Comparison of ENCODE assay signal across 8 mouse cellular contexts in genomic region chr4:134734038-134734628, GRCm38 (mm10). TPM values are rescaled to one million over a fixed set of nuclear protein-coding genes. Genes with fewer than 3 reads are reported as not detected.
DNase-seq lines count a peak whose midpoint lies in the region; ATAC-seq and TF ChIP-seq lines count a peak whose summit lies in the region.

No protein-coding gene starts in this region.

- H3K4me3 ChIP-seq in C2C12 (ENCODE audit: insufficient read depth, poor library complexity, severe bottlenecking), result no peak overlapping the region
- H3K4me3 ChIP-seq in forebrain, embryonic 13.5 days, result no peak overlapping the region
- H3K4me3 ChIP-seq in hindbrain, embryonic 11.5 days (ENCODE audit: low read depth, low read length), result no peak overlapping the region

- 6% methylated on average over 13 of the region's 13 CpGs for WGBS in forebrain, embryonic 13.5 days
- 11% methylated on average over 13 of the region's 13 CpGs for WGBS in hindbrain, embryonic 11.5 days

- H3K79me3 ChIP-seq in C2C12 (ENCODE audit: low read depth), result no peaks in the 10 kb centered on the region

- H3K9ac ChIP-seq in forebrain, embryonic 13.5 days, result no peak overlapping the region
- no peak overlapping the region for H3K9ac ChIP-seq in hindbrain, embryonic 11.5 days (ENCODE audit: low read depth, low read length)

- ATAC-seq in activated CD4-positive, CD25-positive, alpha-beta regulatory T cell, adult 4 months, result peak; percentile 21
- ATAC-seq in forebrain, embryonic 13.5 days, result peak; percentile 30; the same call in 1 of the 2 replicates
- peak; percentile 60 for ATAC-seq in hindbrain, embryonic 11.5 days (ENCODE audit: low FRiP score)

- DNase-seq in hindbrain, embryonic 11.5 days (ENCODE audit: low spot score), result peak; percentile 33
- peak; percentile 69 for DNase-seq in liver
- peak; percentile 65 for DNase-seq in retina, embryonic 14.5 days (ENCODE audit: low spot score)
- no peak for DNase-seq in right cerebral cortex, adult 18-20 months
- DNase-seq in layer of hippocampus, postnatal 36 days, result no peak

- TF ChIP-seq CTCF in C2C12 (IDR thresholded peaks at IDR 0.05; ENCODE audit: control insufficient read depth, insufficient read depth, insufficient read length), result no peak

- no peaks in the 10 kb centered on the region for H3K27me3 ChIP-seq in C2C12 (ENCODE audit: control insufficient read depth, insufficient read depth, insufficient read length)
- H3K27me3 ChIP-seq in forebrain, embryonic 13.5 days, result peaks cover 19% of the 10 kb centered on the region
- no peaks in the 10 kb centered on the region for H3K27me3 ChIP-seq in hindbrain, embryonic 11.5 days (ENCODE audit: control insufficient read depth, insufficient read depth, low read length)

- H3K4me2 ChIP-seq in forebrain, embryonic 13.5 days, result no peak overlapping the region
- H3K4me2 ChIP-seq in hindbrain, embryonic 11.5 days (replicated peaks; ENCODE audit: low read depth, low read length), result no peak overlapping the region

- no peaks in the 10 kb centered on the region for H3K79me2 ChIP-seq in C2C12 (ENCODE audit: control insufficient read depth, insufficient read depth)

- H3K36me3 ChIP-seq in C2C12 (ENCODE audit: control insufficient read depth, insufficient read depth), result no peaks in the 10 kb centered on the region
- H3K36me3 ChIP-seq in forebrain, embryonic 13.5 days (ENCODE audit: poor library complexity, severe bottlenecking), result no peaks in the 10 kb centered on the region
- no peaks in the 10 kb centered on the region for H3K36me3 ChIP-seq in hindbrain, embryonic 11.5 days (ENCODE audit: control insufficient read depth, insufficient read depth, low read length)

- H3K27ac ChIP-seq in forebrain, embryonic 13.5 days, result no peak overlapping the region
- no peak overlapping the region for H3K27ac ChIP-seq in hindbrain, embryonic 11.5 days (ENCODE audit: low read depth, low read length)

- H3K9me3 ChIP-seq in forebrain, embryonic 13.5 days (replicated peaks), result no peaks in the 10 kb centered on the region
- H3K9me3 ChIP-seq in hindbrain, embryonic 11.5 days (ENCODE audit: control insufficient read depth, low read length), result no peaks in the 10 kb centered on the region

- no peak overlapping the region for H3ac ChIP-seq in C2C12 (ENCODE audit: control insufficient read depth, insufficient read length, low read depth)

- H3K4me1 ChIP-seq in forebrain, embryonic 13.5 days, result peaks cover 29% of the 10 kb centered on the region
- H3K4me1 ChIP-seq in hindbrain, embryonic 11.5 days (replicated peaks; ENCODE audit: control insufficient read depth, insufficient read depth, low read length), result peaks cover 7% of the 10 kb centered on the region

TF ChIP-seq in C2C12, 6 proteins besides CTCF, POLR2A, EP300 and RAD21:
- TF ChIP-seq MYOD1 (IDR thresholded peaks at IDR 0.05; ENCODE audit: control insufficient read depth, insufficient read length, low read depth) (peak; percentile 78), MYOG (IDR thresholded peaks at IDR 0.05; ENCODE audit: control insufficient read depth, extremely low read depth, insufficient read length) (no peak)
TF ChIP-seq in C2C12: peak in this region for 1.

RNA-seq across cellular contexts. Expression of gene Man1c1, which starts 30.0 kb away (rescaled TPM):
- 6.7 TPM for polyA plus RNA-seq in C2C12 (2012; fragmentation: generic; extraction: Trizol)
- 1 to 10 TPM; 1.0 to 1.9 TPM for polyA plus RNA-seq in activated CD4-positive, CD25-positive, alpha-beta regulatory T cell, adult 4 months (2017; shearing (Covaris generic))
- polyA plus RNA-seq in forebrain, embryonic 13.5 days (2015; fragmentation: Nextera tagmentation; extraction: Ambion mirVana), result 1.6 TPM in 2 replicates
- 3.8 and 5.3 TPM in 2 replicates for polyA plus RNA-seq in hindbrain, embryonic 11.5 days (2014; fragmentation: Nextera tagmentation; extraction: Ambion mirVana)
- 10 to 100 TPM; 21.6 to 23.8 TPM for total RNA-seq in layer of hippocampus, postnatal 36 days (2021)

RNA-seq across cellular contexts. Expression of gene Ldlrap1, which starts 33.7 kb away (rescaled TPM):
- 30.8 TPM for polyA plus RNA-seq in C2C12 (2012; fragmentation: generic; extraction: Trizol)
- 10 to 100 TPM; 21.3 to 25.2 TPM for polyA plus RNA-seq in activated CD4-positive, CD25-positive, alpha-beta regulatory T cell, adult 4 months (2017; shearing (Covaris generic))
- polyA plus RNA-seq in forebrain, embryonic 13.5 days (2015; fragmentation: Nextera tagmentation; extraction: Ambion mirVana), result 2.6 and 2.7 TPM in 2 replicates
- 4.3 and 5.6 TPM in 2 replicates for polyA plus RNA-seq in hindbrain, embryonic 11.5 days (2014; fragmentation: Nextera tagmentation; extraction: Ambion mirVana)
- total RNA-seq in layer of hippocampus, postnatal 36 days (2021), result 1 to 10 TPM; 1.8 to 2.7 TPM

Comparison
In these comparisons a context has a peak if more than half of its experiments do, and no peak if none do; other contexts are left out.
1. DNase-seq: peak in hindbrain, embryonic 11.5 days (single experiment), liver (single experiment) and retina, embryonic 14.5 days (single experiment); none in right cerebral cortex, adult 18-20 months (single experiment) and layer of hippocampus, postnatal 36 days (0 of 2).
2. Peak in every context shown above with its lines, with median percentiles within 50 percentile points of each other: ATAC-seq.